Mouse (Mus musculus): ENCODE measurements around the gene Arhgap21.

GRCm38 (mm10) chr2:20967646-20968351 lies 882 bp downstream of the Arhgap21 start:
- TF ChIP-seq CTCF (IDR thresholded peaks at IDR 0.05; ENCODE audit: low read depth) (no peak), EP300 (optimal IDR thresholded peaks at IDR 0.05) (no peak)
